Mouse (Mus musculus) layer of hippocampus, postnatal 10 days (tissue): ENCODE measurements around the gene Mplkip. TPM values are rescaled to one million over a fixed set of nuclear protein-coding genes. Genes with fewer than 3 reads are reported as not detected.

Experiments used
- DNase-seq, 2 experiments: peaks; one replicate each; pipeline ENCODE4 v3.0.0; 2021; ENCODE audit warnings: low spot score in 2 of 2
- long read RNA-seq: library from polyadenylated mRNA; stranded (forward); transcript quantifications from one replicate; pipeline ENCODE4 v2.0.0, GENCODE M21; 2023
- total RNA-seq, 2 experiments: library from RNA; stranded (reverse); gene quantifications; 2 replicates each; pipeline ENCODE4 v1.2.3; 2021

Gene Mplkip
- 10 to 100 TPM; 17.3 to 19.5 TPM for total RNA-seq
- long read RNA-seq, full-length matches to known transcripts = 27 of 27 reads
- long read RNA-seq, partial matches to known transcripts = 0 of 27 reads
- long read RNA-seq, other reads (novel, unspliced or antisense) = 0 of 27 reads

GRCm38 (mm10) chr13:17694911-17695699 is at the start of gene Mplkip, which contains the start of gene Sugct:
TSS of gene Mplkip (plus strand) at chr13:17695192.
TSS of gene Sugct (minus strand) at chr13:17695553.
- peak; percentile 100 for DNase-seq

GRCm38 (mm10) chr13:17667380-17667779 is 27.6 kb upstream of the Mplkip start:
- DNase-seq = no peak

GRCm38 (mm10) chr13:17671122-17671521 is 23.9 kb upstream of the Mplkip start:
- no peak for DNase-seq

DNA sequence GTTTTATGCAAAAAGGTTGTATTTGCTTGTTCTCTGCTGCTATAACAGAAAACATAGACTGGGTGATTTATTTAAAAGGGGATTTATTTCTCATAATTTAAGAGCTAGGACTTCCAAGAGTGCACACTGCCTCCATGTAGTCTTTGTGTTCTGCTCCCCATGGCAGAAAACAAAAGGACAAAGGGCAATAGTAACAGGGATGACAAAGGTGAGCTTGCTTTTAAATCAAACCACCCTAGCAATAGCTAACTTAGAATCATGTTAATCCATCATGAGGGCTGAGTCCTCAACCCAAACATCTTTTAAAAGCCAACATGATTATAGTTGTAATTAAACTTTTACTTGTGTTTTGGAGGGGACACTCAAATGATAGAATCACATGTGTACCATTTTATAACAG is 5.5 kb upstream of the Mplkip start:
- DNase-seq = no peak

GRCm38 (mm10) chr13:17690686-17691085 is 4.3 kb upstream of the Mplkip start:
- DNase-seq = no peak

DNA sequence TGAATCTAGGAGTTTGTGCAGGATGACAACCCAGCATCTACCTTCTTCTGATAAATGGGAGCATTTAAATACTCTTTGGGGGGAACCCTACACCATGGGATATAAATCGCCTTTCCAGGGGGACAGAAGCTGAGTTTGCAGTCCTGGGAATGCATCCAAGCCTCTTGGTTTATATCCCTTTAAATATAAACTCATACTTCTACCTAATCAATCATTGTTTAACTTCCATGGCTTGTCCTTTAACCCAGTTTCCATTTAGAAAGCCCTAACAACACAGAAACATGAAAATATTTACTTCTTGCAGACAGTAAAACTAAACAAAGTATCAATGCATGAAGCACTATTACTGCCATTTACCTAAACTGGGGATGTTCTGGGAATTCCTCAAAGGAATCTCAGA is 3.6 kb upstream of the Mplkip start:
- DNase-seq = no peak

DNA sequence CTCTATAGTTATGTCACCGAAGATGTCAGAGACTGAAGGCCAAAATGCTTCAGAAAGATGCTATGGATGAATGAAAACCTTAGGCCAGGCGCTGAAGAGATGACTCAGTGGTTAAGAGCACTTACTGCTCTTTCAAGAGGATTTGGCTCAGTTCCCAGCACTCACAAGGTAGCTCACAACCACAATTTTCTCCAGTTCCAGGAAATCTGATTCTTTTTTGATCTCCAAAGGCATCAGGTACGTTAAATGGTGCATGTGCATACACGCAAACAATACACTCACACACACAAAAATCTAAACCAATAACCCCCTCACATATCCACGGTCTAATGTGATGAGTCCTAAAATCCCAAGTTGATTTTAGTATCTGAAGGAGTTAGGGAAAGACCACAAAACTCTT is 1.2 kb upstream of the Mplkip start:
- DNase-seq = no peak

DNA sequence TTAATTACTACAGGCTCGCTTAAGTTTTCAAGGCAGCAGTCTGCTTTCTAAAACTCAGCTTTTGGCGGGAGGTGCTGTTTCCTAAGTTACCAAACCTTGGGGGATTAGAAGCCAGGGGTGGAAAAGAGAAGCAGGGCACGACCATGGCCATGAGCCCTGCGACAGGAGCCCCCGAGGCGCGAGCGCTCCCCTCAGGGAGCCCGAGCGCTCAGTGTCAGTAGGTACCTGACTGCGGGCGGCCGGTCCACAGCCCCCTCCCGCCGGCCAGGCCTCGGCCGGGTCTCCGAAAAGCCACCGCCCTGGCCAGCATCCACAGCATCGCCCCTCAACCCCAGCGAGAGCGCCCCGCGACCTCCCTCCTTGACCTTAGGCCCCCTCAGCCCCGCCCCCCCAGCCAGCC is 578 bp upstream of the Mplkip start:
- no peak for DNase-seq

GRCm38 (mm10) chr13:17695898-17696580 is 1.0 kb downstream of the Mplkip start:
- DNase-seq = no peak

GRCm38 (mm10) chr13:17700090-17700715 is 5.2 kb downstream of the Mplkip start:
- no peak for DNase-seq

DNA sequence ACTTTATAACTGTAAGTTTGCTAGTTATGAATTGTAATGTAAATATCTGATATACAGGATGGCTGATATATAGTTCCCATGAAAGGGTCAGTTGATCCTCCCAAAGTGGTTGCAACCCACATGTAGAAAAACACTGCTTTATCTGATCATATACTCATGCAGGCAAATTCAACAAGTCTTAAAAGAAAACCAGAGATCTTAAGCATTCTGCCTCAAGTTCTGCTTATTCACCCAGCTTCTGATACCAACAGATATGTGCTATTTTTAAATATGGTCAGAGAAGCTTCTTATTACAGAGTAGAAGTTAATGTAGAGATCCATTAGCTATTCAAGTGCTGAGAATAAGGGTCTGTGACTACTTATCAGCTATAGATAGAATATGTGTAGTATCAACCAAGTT is 6.3 kb downstream of the Mplkip start:
- no peak for DNase-seq

DNA sequence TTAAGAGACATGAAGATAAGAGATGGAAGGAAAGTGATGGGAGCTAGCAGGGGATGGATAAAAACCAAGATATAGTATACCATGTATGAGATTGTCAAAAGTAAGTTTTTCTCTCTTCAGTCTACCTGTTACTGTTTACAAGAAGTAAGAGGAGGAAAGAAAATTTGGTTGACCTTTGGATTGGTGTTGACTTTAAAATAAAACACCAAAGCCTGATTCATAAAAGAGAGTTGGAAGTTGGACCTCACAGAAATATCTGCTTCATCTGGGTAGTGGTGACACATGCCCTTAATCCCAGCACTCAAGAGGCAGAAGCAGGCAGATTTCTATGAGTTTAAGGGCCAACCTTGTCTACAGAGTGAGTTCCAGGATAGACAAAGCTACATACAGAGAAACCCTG is 7.3 kb downstream of the Mplkip start:
- no peak for DNase-seq

DNA sequence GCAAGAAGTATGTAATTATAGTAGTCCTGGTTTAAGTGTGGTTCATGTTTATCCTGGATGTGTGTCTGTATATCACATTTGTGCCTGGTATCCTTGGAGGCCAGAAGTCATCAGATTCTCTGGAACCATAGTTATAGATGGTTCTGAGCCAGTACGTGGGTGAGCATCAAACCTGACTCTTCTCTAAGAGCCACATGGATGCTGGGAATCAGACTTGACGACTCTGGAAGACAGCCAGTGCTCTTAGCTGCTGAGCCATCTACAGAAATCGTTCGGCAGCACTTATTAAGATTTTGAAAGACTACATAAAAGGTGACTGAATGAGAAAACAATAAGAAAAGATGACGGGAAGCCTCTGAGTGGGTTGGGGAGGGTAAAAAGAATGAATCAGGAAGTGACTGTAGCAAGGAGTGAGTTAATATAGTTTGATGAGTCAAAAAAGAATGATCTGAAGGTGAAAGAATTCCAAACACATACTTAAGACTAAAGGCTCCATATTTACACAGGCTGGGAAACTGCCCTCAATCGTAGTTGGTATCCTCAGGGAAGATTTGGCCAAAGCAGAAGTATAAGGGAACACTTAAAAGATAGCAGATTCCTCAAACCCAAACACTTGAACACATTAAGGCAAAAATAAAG is 10.3 kb downstream of the Mplkip start:
- peak in 1 of 2 experiments; percentile 19 for DNase-seq

DNA sequence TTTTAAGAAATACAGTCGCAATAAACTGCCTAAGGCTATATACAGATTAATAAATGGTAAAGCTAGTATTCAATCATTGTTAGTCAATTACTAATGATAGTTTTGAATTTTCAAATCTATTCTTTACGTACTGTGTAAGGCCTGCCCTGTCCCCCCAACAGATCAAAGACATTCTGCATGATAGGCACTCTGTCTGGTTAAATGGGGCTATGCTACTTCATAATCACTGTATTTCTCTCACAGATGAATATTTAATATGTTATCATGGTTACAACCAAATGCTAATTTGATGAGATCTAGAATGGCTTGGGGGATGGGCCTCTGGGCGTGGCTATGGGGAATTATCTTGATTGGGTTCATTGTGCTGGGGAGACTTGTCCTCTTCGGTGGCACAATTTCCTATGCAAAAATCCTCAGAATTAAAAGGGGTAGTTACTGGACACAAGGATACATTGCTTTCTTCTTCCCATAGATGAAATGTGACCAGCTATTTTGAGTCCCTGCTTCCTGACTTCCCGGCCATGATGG is 13.9 kb downstream of the Mplkip start:
- no peak for DNase-seq

DNA sequence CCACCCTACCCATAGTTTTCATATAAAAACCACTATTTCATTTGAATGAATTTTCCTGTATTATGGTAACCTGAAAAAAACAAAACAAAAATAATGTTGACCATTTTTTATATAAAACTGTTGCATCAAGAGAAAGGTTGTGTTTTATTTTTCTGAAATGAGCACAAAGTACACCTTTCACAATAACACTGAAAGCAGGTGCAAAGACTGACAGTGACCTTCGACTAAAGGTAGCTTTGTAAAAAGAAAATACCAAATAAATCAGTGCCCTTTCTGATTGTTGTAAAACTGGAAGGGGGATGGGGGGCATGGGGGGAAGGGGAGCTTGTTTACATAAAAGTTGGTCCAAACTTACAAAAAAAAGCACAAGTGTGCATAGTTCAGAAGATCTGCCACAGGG is 22.4 kb downstream of the Mplkip start:
- DNase-seq = no peak

DNA sequence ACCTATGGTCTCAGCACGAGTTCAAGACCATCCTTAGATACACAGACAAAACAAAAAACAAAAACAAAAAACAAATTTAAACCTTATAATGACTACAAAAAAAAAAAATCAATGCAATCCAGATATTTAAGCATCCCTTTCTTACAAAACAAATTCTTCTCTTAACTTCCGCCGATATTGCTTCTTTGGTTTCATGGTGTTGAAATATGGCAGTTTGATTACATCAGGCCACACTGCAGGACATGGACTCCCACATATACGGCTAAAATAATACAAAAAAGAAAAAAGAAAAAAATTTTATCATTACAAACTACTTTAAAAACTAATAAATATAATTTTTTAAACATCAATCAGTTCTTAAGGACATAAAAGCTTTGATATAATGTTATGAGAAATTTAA is 32.9 kb downstream of the Mplkip start:
- DNase-seq = no peak

GRCm38 (mm10) chr13:17728798-17729197 is 33.8 kb downstream of the Mplkip start:
- no peak for DNase-seq
